Mouse (Mus musculus) heart, embryonic 14.5 days (tissue): ENCODE measurements around the gene Lrp10. TPM values are rescaled to one million over a fixed set of nuclear protein-coding genes. Genes with fewer than 3 reads are reported as not detected.

Experiments
- ATAC-seq: fragments of 200-750 bp; cut with Nextera tagmentation; 2 replicates; pipeline ENCODE4 v1.8.0; 2017; ENCODE audit warnings: low read depth, moderate TSS enrichment; ENCODE audit not compliant: insufficient number of reproducible peaks, insufficient read depth, low FRiP score
- H3K27ac ChIP-seq, 2 experiments: fragments of 200-500 bp in 1 of 2; fragments of 300-500 bp in 1 of 2; sonication (generic) in 1 of 2; replicated peaks in 1 of 2; 2 replicates each; pipeline ENCODE4 v1.5.1; 2012 to 2014; ENCODE audit warnings: low read depth in 2 of 2, low read length in 2 of 2, control low read depth in 1 of 2, mild to moderate bottlenecking in 1 of 2, mixed read lengths in 1 of 2; ENCODE audit not compliant: control insufficient read depth in 1 of 2, insufficient read depth in 1 of 2
- H3K27me3 ChIP-seq: fragments of 300-500 bp; sonication (generic); 2 replicates; pipeline ENCODE4 v1.6.1; 2014; ENCODE audit warnings: mild to moderate bottlenecking, low read length, control low read depth; ENCODE audit not compliant: control insufficient read depth, insufficient read depth
- H3K36me3 ChIP-seq: fragments of 300-500 bp; sonication (generic); 2 replicates; pipeline ENCODE4 v1.6.1; 2014; ENCODE audit warnings: mild to moderate bottlenecking, control low read depth, low read length, mixed read lengths; ENCODE audit not compliant: control insufficient read depth, insufficient read depth
- H3K4me1 ChIP-seq, 2 experiments: fragments of 200-500 bp in 1 of 2; fragments of 300-500 bp in 1 of 2; sonication (generic) in 1 of 2; 2 replicates each; pipeline ENCODE4 v1.6.1; 2012 to 2014; ENCODE audit warnings: low read length in 2 of 2, control low read depth in 1 of 2, mixed read lengths in 1 of 2; ENCODE audit not compliant: control insufficient read depth in 2 of 2, insufficient read depth in 2 of 2
- H3K4me2 ChIP-seq: fragments of 300-500 bp; sonication (generic); 2 replicates; pipeline ENCODE4 v1.6.1; 2014; ENCODE audit warnings: mild to moderate bottlenecking, low read length
- H3K4me3 ChIP-seq, 2 experiments: fragments of 200-500 bp in 1 of 2; fragments of 300-500 bp in 1 of 2; sonication (generic) in 1 of 2; 2 replicates each; pipeline ENCODE4 v1.5.1; 2012 to 2014; ENCODE audit warnings: low read length in 2 of 2, mild to moderate bottlenecking in 2 of 2, control low read depth in 1 of 2, low read depth in 1 of 2, moderate library complexity in 1 of 2; ENCODE audit not compliant: control insufficient read depth in 1 of 2, insufficient read depth in 1 of 2
- H3K9ac ChIP-seq: fragments of 300-500 bp; sonication (generic); 2 replicates; pipeline ENCODE4 v1.6.1; 2014; ENCODE audit warnings: mild to moderate bottlenecking, low read length
- H3K9me3 ChIP-seq: fragments of 300-500 bp; sonication (generic); 2 replicates; pipeline ENCODE4 v1.6.1; 2016; ENCODE audit warnings: low read length, control low read depth; ENCODE audit not compliant: control insufficient read depth
- WGBS: fragments of 180-500 bp; shearing (Covaris S2); extraction: QIAGEN DNeasy Blood & Tissue Kit; methylation state at CpG from one replicate; pipeline ENCODE4 v1.1.7; 2014; 5-methylcytosine and 5-hydroxymethylcytosine counted together
- polyA plus RNA-seq: library from polyadenylated mRNA; unstranded; fragments of >200 nt; fragmentation: Nextera tagmentation; extraction: Ambion mirVana; gene quantifications from 2 replicates; pipeline ENCODE4 v1.2.1, GENCODE M21; 2014

Lrp10 gene
- 40.6 and 47.8 TPM in 2 replicates for polyA plus RNA-seq

DNA sequence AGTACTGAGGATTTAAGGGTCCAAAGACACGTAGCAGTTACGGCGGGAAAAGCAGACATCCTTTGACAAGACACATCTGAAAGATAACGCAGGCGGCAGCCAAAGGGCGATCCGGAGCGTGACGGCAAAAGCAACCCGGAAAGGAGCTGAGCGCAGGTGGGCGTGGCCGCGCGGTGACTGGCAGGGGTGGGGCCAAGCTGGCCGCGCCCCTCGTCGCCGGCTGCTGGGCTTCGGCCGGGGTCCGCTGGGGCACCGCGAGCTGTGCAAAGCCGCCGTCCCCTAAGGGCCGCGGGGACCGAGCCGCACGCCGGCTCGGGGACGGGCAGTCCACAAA, at the start of gene Lrp10:
Lrp10 (plus strand) TSS at position 179 of the 334 bp plus-strand sequence.
- ATAC-seq, result peak; percentile 85
- Histone ChIP-seq H3K4me3 (peak within 1 kb of the TSS; percentile 91 to 96), H3K36me3 (peaks cover 34% of the 10 kb centered on the region), H3K27ac (peak within 1 kb of the TSS; percentile 69 to 83), H3K9me3 (no peaks in the 10 kb centered on the region), H3K9ac (peak within 1 kb of the TSS; percentile 92), H3K4me1 (peaks cover 2 to 4% of the 10 kb centered on the region in 2 experiments; a peak in 1 of 4 replicates), H3K27me3 (no peaks in the 10 kb centered on the region), H3K4me2 (peak within 1 kb of the TSS; percentile 84)
- WGBS, result under 1% methylated on average over 35 of the region's 35 CpGs

- no peak overlapping the region for H3K27ac ChIP-seq
- 20% methylated on average over 13 of the region's 13 CpGs for WGBS
These were observed 48.5 kb upstream of the Lrp10 start for GRCm38 (mm10) chr14:54415241-54416020.

DNA sequence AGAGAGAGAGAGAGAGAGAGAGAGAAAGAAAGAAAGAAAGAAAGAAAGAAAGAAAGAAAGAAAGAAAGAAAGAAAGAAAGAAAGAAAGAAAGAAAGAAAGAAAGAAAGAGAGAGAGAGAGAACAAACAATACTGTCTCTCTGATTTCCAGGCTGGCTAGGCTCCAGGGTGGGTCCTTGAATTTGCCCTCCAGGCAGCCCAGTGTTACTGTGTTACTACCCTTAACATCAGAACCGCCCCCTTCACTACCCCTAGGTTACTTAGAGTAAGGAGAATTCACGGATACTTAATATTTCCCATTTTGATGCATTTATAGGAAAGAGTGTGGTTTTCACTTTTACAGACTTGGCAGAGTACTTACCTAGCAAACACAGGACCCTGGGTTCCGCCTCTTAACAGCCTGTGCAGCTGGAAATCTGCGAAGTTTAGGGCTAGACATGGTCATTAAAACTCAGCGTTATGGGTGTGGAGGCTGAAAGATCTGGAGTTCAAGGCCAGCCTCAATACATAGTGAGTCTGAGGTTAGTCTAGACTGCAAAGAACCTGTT, 47.6 kb upstream of the Lrp10 start:
- Histone ChIP-seq H3K9me3 (no peaks in the 10 kb centered on the region), H3K4me3 (no peak overlapping the region), H3K4me2 (no peak overlapping the region), H3K9ac (no peak overlapping the region), H3K4me1 (peaks cover 20 to 23% of the 10 kb centered on the region in 2 experiments), H3K36me3 (no peaks in the 10 kb centered on the region), H3K27ac (0 out of 4 replicates have a peak overlapping the region, but pooled peaks of 1 of the 2 experiments have one; percentile 2), H3K27me3 (no peaks in the 10 kb centered on the region)
- no peak for ATAC-seq
- 70% methylated on average over 5 of the region's 5 CpGs for whole genome bisulfite sequencing

More at GRCm38 (mm10) chr14:54415241-54416020, 48.5 kb upstream of the Lrp10 start:
- Histone ChIP-seq H3K9me3 (no peaks in the 10 kb centered on the region), H3K4me1 (peaks cover 21 to 24% of the 10 kb centered on the region in 2 experiments), H3K27me3 (no peaks in the 10 kb centered on the region), H3K36me3 (no peaks in the 10 kb centered on the region), H3K4me3 (no peak overlapping the region), H3K4me2 (no peak overlapping the region), H3K9ac (no peak overlapping the region; the same call in 1 of the 2 replicates)
- no peak for ATAC-seq

GRCm38 (mm10) chr14:54416830-54417229, 47.1 kb upstream of the Lrp10 start:
- Histone ChIP-seq H3K4me2 (no peak overlapping the region; the same call in 1 of the 2 replicates), H3K9me3 (no peaks in the 10 kb centered on the region), H3K27ac (0 out of 4 replicates have a peak overlapping the region, but pooled peaks of 1 of the 2 experiments have one; percentile 2), H3K4me3 (no peak overlapping the region), H3K4me1 (peaks cover 20 to 23% of the 10 kb centered on the region in 2 experiments), H3K36me3 (no peaks in the 10 kb centered on the region), H3K27me3 (no peaks in the 10 kb centered on the region), H3K9ac (no peak overlapping the region)
- WGBS, result 80% methylated on average over 4 of the region's 4 CpGs
- no peak for ATAC-seq

- no peak for ATAC-seq
- 5% methylated on average over 19 of the region's 19 CpGs for WGBS
- peak within 1 kb of the TSS; percentile 56 for H3K4me2 ChIP-seq
- H3K9me3 ChIP-seq, result no peaks in the 10 kb centered on the region
- peaks cover 20 to 23% of the 10 kb centered on the region in 2 experiments for H3K4me1 ChIP-seq
- no peaks in the 10 kb centered on the region for H3K27me3 ChIP-seq
- H3K4me3 ChIP-seq, result peak within 1 kb of the TSS; percentile 10 to 19; a peak in 2 of 4 replicates
- peak within 1 kb of the TSS; percentile 8; the same call in 1 of the 2 replicates for H3K9ac ChIP-seq
- 0 out of 4 replicates have a peak within 1 kb of the TSS, but pooled peaks of 1 of the 2 experiments have one; percentile 2 for H3K27ac ChIP-seq
- no peaks in the 10 kb centered on the region for H3K36me3 ChIP-seq
These were observed 46.3 kb upstream of the Lrp10 start, which contains the start of gene Slc7a7 for GRCm38 (mm10) chr14:54417623-54418081. Gene Slc7a7, minus strand, starts transcription at chr14:54417780.

DNA sequence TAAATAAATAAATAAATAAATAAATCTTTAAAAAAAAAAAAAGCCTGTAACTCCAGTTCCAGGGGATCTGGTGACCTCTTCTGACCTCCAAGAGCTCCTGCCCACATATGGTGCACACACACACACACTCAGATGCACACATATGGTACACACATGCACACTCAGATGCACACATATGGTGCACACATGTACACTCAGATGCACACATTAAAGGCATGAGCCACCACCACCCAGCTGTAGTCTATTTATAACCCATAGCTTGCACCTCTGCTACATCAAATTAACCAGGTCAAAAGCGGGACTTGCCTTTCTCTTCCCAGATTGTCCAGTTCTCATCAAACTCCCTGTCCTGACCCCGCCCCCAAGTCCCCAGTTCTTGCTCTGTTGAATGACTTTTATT, 42.9 kb upstream of the Lrp10 start:
- Histone ChIP-seq H3K4me2 (no peak overlapping the region), H3K4me3 (no peak overlapping the region), H3K9me3 (no peaks in the 10 kb centered on the region), H3K9ac (no peak overlapping the region), H3K4me1 (peaks cover 6 to 8% of the 10 kb centered on the region in 2 experiments; a peak in 2 of 4 replicates), H3K27me3 (no peaks in the 10 kb centered on the region), H3K36me3 (no peaks in the 10 kb centered on the region), H3K27ac (no peak overlapping the region)
- WGBS, result 76% methylated on average over 2 of the region's 2 CpGs
- no peak for ATAC-seq

DNA sequence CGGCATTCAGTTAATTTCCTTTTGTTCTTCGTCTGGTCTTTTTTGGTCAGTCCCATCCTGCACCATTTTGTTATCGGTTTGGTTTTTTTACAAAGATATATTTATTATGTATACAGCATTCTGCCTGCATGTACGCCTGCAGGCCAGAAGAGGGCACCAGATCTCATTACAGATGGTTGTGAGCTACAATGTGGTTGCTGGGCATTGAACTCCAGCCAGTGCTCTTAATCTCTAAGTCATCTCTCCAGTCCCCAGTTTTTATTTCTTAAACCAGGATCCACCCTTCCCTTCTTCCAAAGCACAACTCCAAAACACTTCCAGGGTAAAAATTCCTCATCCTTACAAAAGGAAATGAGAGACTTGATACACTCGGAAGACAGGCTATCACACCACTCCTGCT, 40.5 kb upstream of the Lrp10 start:
- no peak for ATAC-seq
- H3K4me3 ChIP-seq, result no peak overlapping the region
- no peaks in the 10 kb centered on the region for H3K9me3 ChIP-seq
- WGBS, result 59% methylated on average over 5 of the region's 5 CpGs
- no peaks in the 10 kb centered on the region for H3K27me3 ChIP-seq
- no peak overlapping the region for H3K9ac ChIP-seq
- H3K4me1 ChIP-seq, result peaks cover 0 to 6% of the 10 kb centered on the region in 2 experiments; a peak in 1 of 4 replicates
- H3K4me2 ChIP-seq, result no peak overlapping the region
- no peaks in the 10 kb centered on the region for H3K36me3 ChIP-seq
- no peak overlapping the region for H3K27ac ChIP-seq
